Mouse (Mus musculus) megakaryocyte-erythroid progenitor cell, adult 5 weeks (primary cell): ENCODE measurements around the gene Lsm14a. TPM values are rescaled to one million over a fixed set of nuclear protein-coding genes. Genes with fewer than 3 reads are reported as not detected.

Source experiments
- polyA plus RNA-seq: library from polyadenylated mRNA; stranded (reverse); fragments of >175 nt; gene quantifications from 2 replicates; pipeline ENCODE4 v1.2.3, GENCODE M21; 2012

Gene Lsm14a
- 30.2 and 36.5 TPM in 2 replicates for polyA plus RNA-seq

DNA sequence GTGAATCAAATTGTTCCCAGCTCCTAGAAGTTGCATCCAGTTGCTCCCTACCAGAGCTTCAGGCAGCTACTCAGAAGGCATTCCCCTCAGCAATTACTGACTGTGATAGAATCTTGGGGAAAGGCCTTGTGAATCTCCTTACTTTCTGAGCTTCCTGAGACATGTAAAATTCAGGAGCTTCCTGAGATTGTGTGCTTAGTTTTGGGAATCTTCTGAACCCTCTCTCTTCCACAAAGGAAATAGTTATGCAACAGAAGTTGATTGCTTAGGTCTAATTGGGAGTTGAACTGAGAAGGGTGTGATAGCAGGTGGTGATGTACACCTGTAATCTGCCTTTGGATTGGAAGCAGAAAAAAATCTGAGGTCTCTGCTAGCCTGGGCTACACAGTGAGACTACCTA lies at the start of gene Lsm14a:
Gene Lsm14a (minus strand): TSS at position 101 of the 400 bp plus-strand sequence.

DNA sequence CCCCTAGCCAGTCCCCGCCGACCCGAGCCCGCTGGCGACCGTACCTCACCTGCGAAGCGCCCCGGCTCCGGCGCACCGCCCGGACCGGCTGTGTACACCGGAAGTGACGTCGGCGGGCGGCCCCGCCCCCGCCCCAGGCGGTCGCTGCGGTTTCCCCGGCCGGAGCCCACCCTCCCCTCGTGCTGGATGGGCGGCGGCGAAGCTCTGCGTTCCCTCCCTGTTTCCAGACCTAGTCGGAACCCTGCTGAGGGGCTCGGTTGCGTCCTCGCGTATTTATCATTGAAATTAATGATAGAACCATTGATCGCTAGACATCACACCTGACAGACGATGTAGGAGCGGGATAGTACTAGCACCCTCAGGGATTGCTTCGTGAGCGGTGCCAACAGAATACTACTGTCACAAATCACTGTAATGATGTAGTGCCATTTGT lies 79.7 kb downstream of the Lsm14a start, which contains the start of gene 4931406P16Rik:
Gene 4931406P16Rik (minus strand): TSS at position 109 of the 433 bp plus-strand sequence.

Other genes starting within 250 kb of the Lsm14a start
- 19.0 and 23.6 TPM in 2 replicates for gene Uba2, start 223.7 kb downstream of the Lsm14a start, polyA plus RNA-seq
- gene Pdcd2l, start 196.7 kb downstream of the Lsm14a start, polyA plus RNA-seq, result 3.6 and 5.7 TPM in 2 replicates
- 2,929 and 3,365 TPM in 2 replicates for gene Gpi1, start 163.0 kb downstream of the Lsm14a start, polyA plus RNA-seq
- gene Gm6096, start 142.3 kb downstream of the Lsm14a start, polyA plus RNA-seq, result not detected in 2 replicates
- 14.7 and 16.1 TPM in 2 replicates for gene 4931406P16Rik, start 79.8 kb downstream of the Lsm14a start, polyA plus RNA-seq